12 mouse cellular contexts compared by ENCODE assay signal in genomic region chr7:110625489-110625888, GRCm38 (mm10). TPM values are rescaled to one million over a fixed set of nuclear protein-coding genes. Genes with fewer than 3 reads are reported as not detected.
DNase-seq lines count a peak whose midpoint lies in the region; ATAC-seq and TF ChIP-seq lines count a peak whose summit lies in the region.
"Had no signal": no experiment of that assay in that cellular context is flagged by ENCODE, and none has a peak within 500 bp of the region (broad histone marks: within the 10 kb centered on the region; RNA-seq: fewer than 3 reads in every experiment).

No protein-coding gene starts in this region.

- no peak overlapping the region for H3K27ac ChIP-seq in heart, embryonic 16.5 days (ENCODE audit: low read length)
- no peak overlapping the region for H3K27ac ChIP-seq in midbrain, embryonic 10.5 days (replicated peaks)
- no peak overlapping the region for H3K27ac ChIP-seq in midbrain, embryonic 16.5 days (ENCODE audit: low read length)
- no peak overlapping the region for H3K27ac ChIP-seq in embryonic facial prominence, embryonic 15.5 days (replicated peaks)
- H3K27ac ChIP-seq in liver, postnatal 0 days (ENCODE audit: low read depth): no peak overlapping the region
- H3K27ac ChIP-seq: limb, embryonic 12.5 days had no signal

- TF ChIP-seq EP300 in liver, postnatal 0 days (IDR thresholded peaks at IDR 0.05; ENCODE audit: low read depth): no peak

- H3K27me3 ChIP-seq in heart, embryonic 16.5 days (ENCODE audit: control insufficient read depth, insufficient read depth, low read length): no peaks in the 10 kb centered on the region; the same call in none of the 2 replicates
- peaks cover 72% of the 10 kb centered on the region for H3K27me3 ChIP-seq in midbrain, embryonic 10.5 days (ENCODE audit: low read depth, poor library complexity, severe bottlenecking)
- H3K27me3 ChIP-seq in midbrain, embryonic 16.5 days (ENCODE audit: control insufficient read depth, insufficient read depth, low read depth, low read length): peaks cover 28% of the 10 kb centered on the region
- peaks cover 50% of the 10 kb centered on the region for H3K27me3 ChIP-seq in embryonic facial prominence, embryonic 15.5 days
- peaks cover 49% of the 10 kb centered on the region for H3K27me3 ChIP-seq in liver, postnatal 0 days (ENCODE audit: insufficient read depth, low read length)

- ATAC-seq in heart, embryonic 16.5 days (replicated peaks; ENCODE audit: extremely low read depth, insufficient read depth, low FRiP score): no peak
- ATAC-seq in midbrain, embryonic 16.5 days: no peak
- ATAC-seq in embryonic facial prominence, embryonic 15.5 days (ENCODE audit: insufficient number of reproducible peaks, low FRiP score, low TSS enrichment, low read depth): no peak
- ATAC-seq in liver, postnatal 0 days: 0 out of 2 replicates have a peak, but pooled peaks have one; percentile 4

- H3K36me3 ChIP-seq in heart, embryonic 16.5 days (ENCODE audit: control insufficient read depth, insufficient read depth): no peaks in the 10 kb centered on the region
- H3K36me3 ChIP-seq in midbrain, embryonic 10.5 days: no peaks in the 10 kb centered on the region
- no peaks in the 10 kb centered on the region for H3K36me3 ChIP-seq in midbrain, embryonic 16.5 days (ENCODE audit: control insufficient read depth, insufficient read depth, low read length)
- no peaks in the 10 kb centered on the region for H3K36me3 ChIP-seq in embryonic facial prominence, embryonic 15.5 days
- no peaks in the 10 kb centered on the region for H3K36me3 ChIP-seq in liver, postnatal 0 days (replicated peaks; ENCODE audit: insufficient read depth, low read length)
- H3K36me3 ChIP-seq: limb, embryonic 12.5 days had no signal

- peaks cover 40% of the 10 kb centered on the region for H3K4me1 ChIP-seq in heart, embryonic 16.5 days (ENCODE audit: control insufficient read depth, insufficient read depth, low read length)
- peaks cover 50% of the 10 kb centered on the region for H3K4me1 ChIP-seq in midbrain, embryonic 10.5 days
- peaks cover 30% of the 10 kb centered on the region for H3K4me1 ChIP-seq in midbrain, embryonic 16.5 days (ENCODE audit: control insufficient read depth, insufficient read depth, low read length)
- peaks cover 51% of the 10 kb centered on the region for H3K4me1 ChIP-seq in embryonic facial prominence, embryonic 15.5 days
- H3K4me1 ChIP-seq in liver, postnatal 0 days (ENCODE audit: insufficient read depth): peaks cover 23% of the 10 kb centered on the region

- H3K4me3 ChIP-seq in heart, embryonic 16.5 days (ENCODE audit: low read length): peak overlapping the region; percentile 62; the same call in 1 of the 2 replicates
- peak overlapping the region; percentile 41 for H3K4me3 ChIP-seq in midbrain, embryonic 10.5 days
- H3K4me3 ChIP-seq in midbrain, embryonic 16.5 days (ENCODE audit: low read depth, low read length): no peak overlapping the region
- no peak overlapping the region for H3K4me3 ChIP-seq in embryonic facial prominence, embryonic 15.5 days (replicated peaks)
- peak overlapping the region; percentile 54; the same call in 1 of the 2 replicates for H3K4me3 ChIP-seq in liver, postnatal 0 days (ENCODE audit: low read depth, low read length)

- DNase-seq in heart, adult 9 months (ENCODE audit: low spot score in 2 of 2): no peak
- DNase-seq in midbrain, embryonic 10.5 days (ENCODE audit: low spot score): no peak
- DNase-seq in liver, postnatal 0 days: no peak
- DNase-seq in frontal cortex, postnatal 10 days (ENCODE audit: low spot score in 2 of 2): no peak
- DNase-seq in layer of hippocampus, adult 8-10 months (ENCODE audit: low spot score in 2 of 2): no peak
- DNase-seq: cerebellum, adult 9-11 months had no signal

- 66% methylated on average over 10 of the region's 10 CpGs for WGBS in heart, embryonic 16.5 days
- 59% methylated on average over 10 of the region's 10 CpGs for WGBS in midbrain, embryonic 10.5 days
- 63% methylated on average over 10 of the region's 10 CpGs for WGBS in midbrain, embryonic 16.5 days
- WGBS in embryonic facial prominence, embryonic 15.5 days: 60% methylated on average over 10 of the region's 10 CpGs
- 49% methylated on average over 10 of the region's 10 CpGs for WGBS in liver, postnatal 0 days (ENCODE audit: insufficient replicate concordance)

- no peak for TF ChIP-seq CTCF in liver, postnatal 0 days (IDR thresholded peaks at IDR 0.05; ENCODE audit: low read depth)

- H3K4me2 ChIP-seq in heart, embryonic 16.5 days (ENCODE audit: low read depth, low read length): peak overlapping the region; percentile 97
- H3K4me2 ChIP-seq in midbrain, embryonic 16.5 days (ENCODE audit: low read length): no peak overlapping the region
- H3K4me2 ChIP-seq in embryonic facial prominence, embryonic 15.5 days (replicated peaks): peak overlapping the region; percentile 29; the same call in 1 of the 2 replicates
- peak overlapping the region; percentile 77 for H3K4me2 ChIP-seq in liver, postnatal 0 days (ENCODE audit: low read depth, low read length)

- peak overlapping the region; percentile 53; the same call in 1 of the 2 replicates for H3K9ac ChIP-seq in heart, embryonic 16.5 days (ENCODE audit: low read length)
- H3K9ac ChIP-seq in midbrain, embryonic 16.5 days (ENCODE audit: low read depth, low read length): no peak overlapping the region
- no peak overlapping the region for H3K9ac ChIP-seq in embryonic facial prominence, embryonic 15.5 days
- no peak overlapping the region; the same call in 1 of the 2 replicates for H3K9ac ChIP-seq in liver, postnatal 0 days (replicated peaks)
- H3K9ac ChIP-seq: limb, embryonic 12.5 days had no signal

- no peaks in the 10 kb centered on the region for H3K9me3 ChIP-seq in heart, embryonic 16.5 days (replicated peaks; ENCODE audit: control insufficient read depth, low read length)
- H3K9me3 ChIP-seq in midbrain, embryonic 10.5 days (replicated peaks): no peaks in the 10 kb centered on the region
- no peaks in the 10 kb centered on the region for H3K9me3 ChIP-seq in midbrain, embryonic 16.5 days (replicated peaks; ENCODE audit: control insufficient read depth, low read length, poor library complexity, severe bottlenecking)
- no peaks in the 10 kb centered on the region for H3K9me3 ChIP-seq in embryonic facial prominence, embryonic 15.5 days (replicated peaks)
- no peaks in the 10 kb centered on the region for H3K9me3 ChIP-seq in liver, postnatal 0 days (ENCODE audit: low read length)
- H3K9me3 ChIP-seq: limb, embryonic 12.5 days had no signal

RNA-seq across cellular contexts. Expression of gene Adm, which starts 2.0 kb away (rescaled TPM):
- polyA plus RNA-seq in heart, embryonic 16.5 days (2015; fragmentation: Nextera tagmentation; extraction: Ambion mirVana): 22.6 and 25.8 TPM in 2 replicates
- 5.8 and 7.1 TPM in 2 replicates for polyA plus RNA-seq in midbrain, embryonic 10.5 days (2016; fragmentation: Nextera tagmentation; extraction: Ambion mirVana)
- polyA plus RNA-seq in midbrain, embryonic 16.5 days (2015; fragmentation: Nextera tagmentation; extraction: Ambion mirVana): 3.9 and 4.9 TPM in 2 replicates
- polyA plus RNA-seq in embryonic facial prominence, embryonic 15.5 days (2015; fragmentation: Nextera tagmentation; extraction: Ambion mirVana): 5.5 and 5.6 TPM in 2 replicates
- polyA plus RNA-seq in liver, postnatal 0 days (2015; fragmentation: Nextera tagmentation; extraction: Ambion mirVana): 3.4 and 3.7 TPM in 2 replicates
- total RNA-seq in layer of hippocampus, adult 8-10 months (2022): 1 to 10 TPM; 1.7 to 3.1 (median 2.4) TPM
- total RNA-seq: MEL; monocyte, adult 5-6 weeks had no signal

RNA-seq across cellular contexts. Expression of gene Sbf2, which starts 10.8 kb away (rescaled TPM):
- 30.8 and 35.0 TPM in 2 replicates for polyA plus RNA-seq in heart, embryonic 16.5 days (2015; fragmentation: Nextera tagmentation; extraction: Ambion mirVana)
- polyA plus RNA-seq in midbrain, embryonic 10.5 days (2016; fragmentation: Nextera tagmentation; extraction: Ambion mirVana): 29.8 and 36.7 TPM in 2 replicates
- 57.1 and 66.3 TPM in 2 replicates for polyA plus RNA-seq in midbrain, embryonic 16.5 days (2015; fragmentation: Nextera tagmentation; extraction: Ambion mirVana)
- polyA plus RNA-seq in embryonic facial prominence, embryonic 15.5 days (2015; fragmentation: Nextera tagmentation; extraction: Ambion mirVana): 27.7 and 28.4 TPM in 2 replicates
- 5.6 and 5.9 TPM in 2 replicates for polyA plus RNA-seq in liver, postnatal 0 days (2015; fragmentation: Nextera tagmentation; extraction: Ambion mirVana)
- 10 to 100 TPM; 60.8 to 88.6 (median 72.1) TPM for total RNA-seq in layer of hippocampus, adult 8-10 months (2022)

Comparison
In these comparisons a context has a peak if more than half of its experiments do, and no peak if none do; other contexts are left out.
1. H3K4me3 ChIP-seq: peak in heart, embryonic 16.5 days (single experiment), midbrain, embryonic 10.5 days (single experiment) and liver, postnatal 0 days (single experiment); none in midbrain, embryonic 16.5 days (single experiment) and embryonic facial prominence, embryonic 15.5 days (single experiment).